Mouse (Mus musculus) intestine, embryonic 15.5 days (tissue): Measurements from ENCODE around the gene Ldlrad3. TPM values are rescaled to one million over a fixed set of nuclear protein-coding genes. Genes with fewer than 3 reads are reported as not detected.
A peak's percentile ranks its signal among the peaks of the same experiment; 100 is the strongest.

Source experiments
- ATAC-seq: fragments of 200-750 bp; cut with Nextera tagmentation; 2 replicates; pipeline ENCODE4 v1.8.0; 2017; ENCODE audit warnings: moderate TSS enrichment, moderate library complexity
- H3K27ac ChIP-seq: fragments of 300-500 bp; sonication (generic); 2 replicates; pipeline ENCODE4 v1.5.1; 2015; ENCODE audit warnings: mild to moderate bottlenecking, inconsistent platforms
- H3K27me3 ChIP-seq: fragments of 300-500 bp; sonication (generic); replicated peaks from 2 replicates; pipeline ENCODE4 v1.6.1; 2015; ENCODE audit warnings: inconsistent platforms
- H3K36me3 ChIP-seq: fragments of 300-500 bp; sonication (generic); 2 replicates; pipeline ENCODE4 v1.6.1; 2015; ENCODE audit warnings: inconsistent platforms
- H3K4me1 ChIP-seq: fragments of 300-500 bp; sonication (generic); replicated peaks from 2 replicates; pipeline ENCODE4 v1.6.1; 2015; ENCODE audit warnings: inconsistent platforms
- H3K4me2 ChIP-seq: fragments of 300-500 bp; sonication (generic); replicated peaks from 2 replicates; pipeline ENCODE4 v1.6.1; 2015; ENCODE audit warnings: mild to moderate bottlenecking, inconsistent platforms
- H3K4me3 ChIP-seq: fragments of 300-500 bp; sonication (generic); replicated peaks from 2 replicates; pipeline ENCODE4 v1.5.1; 2015; ENCODE audit warnings: inconsistent platforms
- H3K9ac ChIP-seq: fragments of 300-500 bp; sonication (generic); 2 replicates; pipeline ENCODE4 v1.6.1; 2015; ENCODE audit warnings: inconsistent platforms
- H3K9me3 ChIP-seq: fragments of 300-500 bp; sonication (generic); 2 replicates; pipeline ENCODE4 v1.6.1; 2016; ENCODE audit warnings: inconsistent platforms
- WGBS: fragments of 180-500 bp; shearing (Covaris S2); methylation state at CpG from one replicate; pipeline ENCODE4 v1.1.7; 2015; 5-methylcytosine and 5-hydroxymethylcytosine counted together
- polyA plus RNA-seq: library from polyadenylated mRNA; unstranded; fragments of >200 nt; fragmentation: Nextera tagmentation; extraction: Ambion mirVana; gene quantifications from 2 replicates; pipeline ENCODE4 v1.2.1, GENCODE M21; 2015

Ldlrad3 gene
- polyA plus RNA-seq, 1 experiment from 2014 or later = 22.7 TPM

GRCm38 (mm10) chr2:101905534-101906378, 280.4 kb downstream of the Ldlrad3 start:
- H3K4me2 ChIP-seq = peak overlapping the region; percentile 59
- H3K9me3 ChIP-seq = no peaks in the 10 kb centered on the region
- H3K27me3 ChIP-seq = no peaks in the 10 kb centered on the region
- no peak overlapping the region for H3K27ac ChIP-seq
- peak; percentile 87 for ATAC-seq
- no peaks in the 10 kb centered on the region for H3K36me3 ChIP-seq
- peaks cover 5% of the 10 kb centered on the region; the same call in 1 of the 2 replicates for H3K4me1 ChIP-seq
- WGBS = 23% methylated on average over 21 of the region's 21 CpGs
- H3K9ac ChIP-seq = peak overlapping the region; percentile 5
- H3K4me3 ChIP-seq = peak overlapping the region; percentile 13

- 85% methylated on average over 4 of the region's 4 CpGs for WGBS
- Histone ChIP-seq H3K27ac (no peak overlapping the region), H3K27me3 (no peaks in the 10 kb centered on the region), H3K9me3 (no peaks in the 10 kb centered on the region), H3K4me1 (peaks cover 5% of the 10 kb centered on the region; the same call in 1 of the 2 replicates), H3K9ac (no peak overlapping the region), H3K4me3 (no peak overlapping the region), H3K36me3 (peaks cover 2% of the 10 kb centered on the region; the same call in 1 of the 2 replicates), H3K4me2 (no peak overlapping the region)
- no peak for ATAC-seq
Observed at GRCm38 (mm10) chr2:101902196-101902595, 284.0 kb downstream of the Ldlrad3 start.

Other genes starting within 250 kb of the Ldlrad3 start
- gene Trim44, start 221.4 kb upstream of the Ldlrad3 start, polyA plus RNA-seq = 21.1 and 25.5 TPM in 2 replicates